Mouse (Mus musculus) small intestine, adult 2 months (tissue): Measurements from ENCODE around the gene Ahrr. TPM values are rescaled to one million over a fixed set of nuclear protein-coding genes. Genes with fewer than 3 reads are reported as not detected.

Experiments used
- H3K27ac ChIP-seq: fragments of 200-500 bp; 2 replicates; pipeline ENCODE4 v1.5.1; 2012; ENCODE audit warnings: low read depth, low read length, control low read depth, inconsistent platforms; ENCODE audit not compliant: insufficient read depth
- H3K27me3 ChIP-seq: fragments of 200-500 bp; 2 replicates; pipeline ENCODE4 v1.6.1; 2012; ENCODE audit warnings: mild to moderate bottlenecking, moderate library complexity, low read length, inconsistent platforms; ENCODE audit not compliant: control insufficient read depth, insufficient read depth
- H3K36me3 ChIP-seq: fragments of 200-500 bp; 2 replicates; pipeline ENCODE4 v1.6.1; 2012; ENCODE audit warnings: mild to moderate bottlenecking, low read length, control low read depth, inconsistent platforms; ENCODE audit not compliant: control insufficient read depth, insufficient read depth
- H3K4me1 ChIP-seq: fragments of 200-500 bp; 2 replicates; pipeline ENCODE4 v1.6.1; 2012; ENCODE audit warnings: low read length, inconsistent platforms, mixed read lengths; ENCODE audit not compliant: control insufficient read depth, insufficient read depth, insufficient read length
- H3K4me3 ChIP-seq: fragments of 200-500 bp; 2 replicates; pipeline ENCODE4 v1.5.1; 2012; ENCODE audit warnings: low read depth, mild to moderate bottlenecking, control low read depth, inconsistent platforms, low read length, moderate library complexity
- CTCF ChIP-seq: fragments of 200-500 bp; IDR thresholded peaks from 2 replicates; pipeline ENCODE4 v1.5.1; 2012; ENCODE audit warnings: low read depth, mild to moderate bottlenecking, control low read depth, inconsistent platforms, low read length, moderate library complexity, mixed read lengths; ENCODE audit not compliant: insufficient replicate concordance, insufficient read length; ENCODE audit errors: extremely low read depth
- POLR2A ChIP-seq: fragments of 200-500 bp; IDR thresholded peaks from 2 replicates; pipeline ENCODE4 v1.6.1; 2012; ENCODE audit warnings: low read depth, mild to moderate bottlenecking, control low read depth, inconsistent platforms, low read length, moderate library complexity
- WGBS: fragments of 180-500 bp; shearing (Covaris S2); methylation state at CpG from one replicate; pipeline ENCODE4 v1.1.7; 2018; 5-methylcytosine and 5-hydroxymethylcytosine counted together
- polyA plus RNA-seq: library from polyadenylated mRNA; depleted of rRNA; stranded (reverse); fragments of >200 nt; gene quantifications from 2 replicates; pipeline ENCODE4 v1.2.3, GENCODE M21; 2012

Ahrr gene
- polyA plus RNA-seq, 1 experiment, result 1.6 TPM

- no peak overlapping the region for H3K4me3 ChIP-seq
- no peaks in the 10 kb centered on the region for H3K27me3 ChIP-seq
- 57% methylated on average over 7 of the region's 7 CpGs for WGBS
- no peak overlapping the region for H3K27ac ChIP-seq
- TF ChIP-seq CTCF (no peak), POLR2A (no peak)
- H3K36me3 ChIP-seq, result no peaks in the 10 kb centered on the region
- H3K4me1 ChIP-seq, result no peaks in the 10 kb centered on the region
Observed at GRCm38 (mm10) chr13:74237574-74237973, 54.6 kb downstream of the Ahrr start.

GRCm38 (mm10) chr13:74220659-74221058 is 71.5 kb downstream of the Ahrr start:
- Histone ChIP-seq H3K27me3 (no peaks in the 10 kb centered on the region), H3K4me1 (no peaks in the 10 kb centered on the region), H3K4me3 (no peak overlapping the region), H3K27ac (no peak overlapping the region), H3K36me3 (peaks cover 2% of the 10 kb centered on the region; the same call in 1 of the 2 replicates)
- TF ChIP-seq POLR2A (no peak), CTCF (no peak)
- 29% methylated on average over 1 of the region's 1 CpGs for WGBS

DNA sequence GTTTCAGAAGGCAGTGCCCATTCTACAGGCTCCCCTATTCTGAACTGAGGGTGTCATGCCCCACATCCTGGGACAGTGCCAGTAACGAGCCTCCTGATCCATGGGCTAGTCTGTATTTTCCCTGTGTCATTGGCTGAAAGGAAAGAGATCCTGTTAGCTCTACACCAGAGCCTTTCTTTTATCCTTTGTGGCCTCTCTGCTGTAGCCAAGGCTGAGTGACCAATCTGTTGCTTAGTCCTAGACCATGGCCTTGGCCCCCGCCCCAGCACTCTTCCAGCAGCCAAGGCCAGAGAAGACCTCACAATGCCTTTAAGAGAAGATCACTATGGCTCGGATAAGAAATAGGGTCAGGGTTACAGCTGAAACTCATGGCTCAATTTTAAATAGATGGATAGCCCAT is 73.7 kb downstream of the Ahrr start:
- WGBS, result 87% methylated on average over 3 of the region's 3 CpGs

GRCm38 (mm10) chr13:74208986-74209345 is 83.2 kb downstream of the Ahrr start:
- peak overlapping the region; percentile 96 for H3K27ac ChIP-seq
- no peaks in the 10 kb centered on the region for H3K27me3 ChIP-seq
- TF ChIP-seq CTCF (no peak), POLR2A (no peak)
- no peaks in the 10 kb centered on the region for H3K4me1 ChIP-seq
- peaks cover 11% of the 10 kb centered on the region for H3K36me3 ChIP-seq
- peak overlapping the region; percentile 75 for H3K4me3 ChIP-seq
- 8% methylated on average over 12 of the region's 12 CpGs for WGBS

More for the DNA sequence above, 73.7 kb downstream of the Ahrr start:
- Histone ChIP-seq H3K36me3 (peaks cover 2% of the 10 kb centered on the region; the same call in 1 of the 2 replicates), H3K27me3 (no peaks in the 10 kb centered on the region), H3K27ac (no peak overlapping the region), H3K4me1 (no peaks in the 10 kb centered on the region), H3K4me3 (no peak overlapping the region)
- no peak for TF ChIP-seq POLR2A
- TF ChIP-seq CTCF, result no peak

DNA sequence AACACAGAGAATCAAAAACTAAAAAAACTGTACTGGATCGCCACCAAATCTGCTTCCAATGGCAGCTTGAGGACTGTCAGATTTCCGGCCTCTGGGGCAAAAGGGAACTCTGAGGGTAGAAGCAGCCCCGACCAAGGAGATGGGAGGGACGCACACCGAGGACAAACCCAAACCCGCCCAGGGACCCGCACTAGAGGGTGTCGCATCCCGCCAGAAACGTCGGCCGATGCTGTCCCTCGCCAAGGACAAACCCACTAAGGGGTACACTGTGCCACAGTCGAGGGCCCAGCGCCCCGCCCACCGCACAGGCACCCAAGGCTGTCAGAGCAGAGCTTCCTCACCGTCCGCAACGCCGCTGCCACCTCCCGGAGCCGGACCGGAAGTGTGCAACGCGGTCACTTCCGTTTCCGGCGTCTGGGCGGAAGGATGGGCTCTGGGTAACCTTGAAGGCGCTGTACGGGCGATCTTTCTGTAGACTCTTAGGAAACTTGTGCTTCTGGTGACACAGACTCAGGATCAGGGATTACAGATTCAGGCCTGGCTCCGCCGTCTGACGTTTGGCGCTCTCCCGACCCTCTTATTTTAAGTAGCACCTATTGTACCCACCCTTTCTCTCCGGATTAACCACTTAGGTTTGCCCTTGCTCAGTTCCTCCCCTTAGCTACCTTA is 83.7 kb downstream of the Ahrr start, which contains the start of gene Exoc3:
Gene Exoc3, minus strand, starts transcription at position 416 of the 669 bp plus-strand sequence.
- WGBS, result under 1% methylated on average over 39 of the region's 39 CpGs
- H3K27ac ChIP-seq, result peak within 1 kb of the TSS; percentile 96

GRCm38 (mm10) chr13:74196451-74196850 is 95.7 kb downstream of the Ahrr start:
- Histone ChIP-seq H3K4me3 (no peak overlapping the region), H3K36me3 (peaks cover 35% of the 10 kb centered on the region), H3K27ac (no peak overlapping the region), H3K4me1 (no peaks in the 10 kb centered on the region), H3K27me3 (no peaks in the 10 kb centered on the region)
- TF ChIP-seq CTCF, result no peak
- no peak for TF ChIP-seq POLR2A
- WGBS, result 39% methylated on average over 3 of the region's 3 CpGs

More for the DNA sequence above, 83.7 kb downstream of the Ahrr start, which contains the start of gene Exoc3:
- TF ChIP-seq POLR2A, result peak; percentile 78
- no peak for TF ChIP-seq CTCF
- Histone ChIP-seq H3K27me3 (no peaks in the 10 kb centered on the region), H3K36me3 (peaks cover 15% of the 10 kb centered on the region), H3K4me1 (no peaks in the 10 kb centered on the region), H3K4me3 (peak within 1 kb of the TSS; percentile 75)

DNA sequence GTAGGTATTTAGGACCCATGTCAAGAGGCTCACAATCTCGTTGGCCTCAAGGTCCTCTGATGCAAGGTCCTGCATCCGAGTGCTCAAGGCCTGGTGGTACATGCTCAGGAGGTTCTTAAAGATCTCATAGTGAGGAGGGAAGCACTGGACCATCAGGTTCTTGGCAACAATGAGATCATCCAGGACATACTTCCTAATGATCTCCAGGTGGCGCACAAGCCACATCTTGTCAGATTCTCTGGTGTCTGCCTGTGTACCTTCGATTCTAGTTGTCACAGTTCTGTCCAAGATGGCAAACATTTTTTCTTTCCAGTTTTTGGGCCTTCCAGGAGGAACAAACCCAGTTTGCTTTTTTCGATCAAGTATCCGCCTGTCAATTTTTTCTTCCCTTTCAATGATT is 99.5 kb downstream of the Ahrr start:
- Histone ChIP-seq H3K27me3 (no peaks in the 10 kb centered on the region), H3K36me3 (peaks cover 49% of the 10 kb centered on the region), H3K4me1 (no peaks in the 10 kb centered on the region), H3K4me3 (no peak overlapping the region), H3K27ac (no peak overlapping the region)
- WGBS, result 80% methylated on average over 6 of the region's 6 CpGs
- TF ChIP-seq POLR2A (no peak), CTCF (no peak)
